Mouse (Mus musculus): ENCODE results near the gene Eps8l3. TPM values are rescaled to one million over a fixed set of nuclear protein-coding genes. Genes with fewer than 3 reads are reported as not detected.

Eps8l3 gene
- polyA plus RNA-seq, 1 experiment, result 0.04 TPM

DNA sequence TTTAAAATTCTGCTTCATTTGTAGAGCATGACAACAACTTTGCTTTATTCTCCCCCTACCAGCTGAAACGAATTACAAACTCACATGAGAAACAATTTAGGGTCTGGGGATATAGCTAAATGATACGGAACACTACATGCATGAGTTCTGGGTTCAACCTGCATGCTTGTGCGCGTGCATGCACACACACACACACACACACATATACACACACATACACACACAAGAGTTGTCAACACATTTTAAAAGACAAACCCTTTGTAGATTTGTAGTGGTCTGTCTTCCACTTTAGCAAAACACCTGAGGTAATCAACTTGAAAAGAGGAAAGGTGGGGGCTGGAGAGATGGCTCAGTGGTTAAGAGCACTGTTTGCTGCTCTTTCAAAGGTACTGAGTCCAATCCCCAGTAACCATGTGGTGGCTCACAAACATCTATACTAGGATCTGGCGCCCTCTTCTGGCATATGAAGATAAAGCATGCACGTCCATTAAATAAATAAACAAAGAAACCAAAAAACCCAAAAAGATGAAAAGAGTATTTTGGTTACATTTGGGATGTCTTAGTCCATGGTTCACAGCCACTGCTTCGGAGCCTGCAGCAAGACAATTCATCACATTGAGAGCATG lies 40.9 kb downstream of the Eps8l3 start:
- DNase-seq (ENCODE audit: low read depth in 1 of 2, low spot score in 2 of 2), result peak in 1 of 2 experiments; percentile 8
- Histone ChIP-seq H3K4me1 (ENCODE audit: control insufficient read depth, insufficient read depth, insufficient read length) (no peaks in the 10 kb centered on the region), H3K27ac (ENCODE audit: insufficient read depth, low read length) (no peak overlapping the region), H3K4me3 (ENCODE audit: extremely low read depth, insufficient read depth, insufficient read length) (no peak overlapping the region), H3K36me3 (ENCODE audit: control insufficient read depth, insufficient read depth, low read length) (no peaks in the 10 kb centered on the region), H3K27me3 (ENCODE audit: control insufficient read depth, insufficient read depth, low read length) (no peaks in the 10 kb centered on the region)
- WGBS, result 61% methylated on average over 7 of the region's 7 CpGs
- TF ChIP-seq CTCF (IDR thresholded peaks at IDR 0.05; ENCODE audit: extremely low read depth, insufficient read depth, insufficient read length, insufficient replicate concordance) (no peak), POLR2A (IDR thresholded peaks at IDR 0.05; ENCODE audit: low read depth, low read length) (no peak)

DNA sequence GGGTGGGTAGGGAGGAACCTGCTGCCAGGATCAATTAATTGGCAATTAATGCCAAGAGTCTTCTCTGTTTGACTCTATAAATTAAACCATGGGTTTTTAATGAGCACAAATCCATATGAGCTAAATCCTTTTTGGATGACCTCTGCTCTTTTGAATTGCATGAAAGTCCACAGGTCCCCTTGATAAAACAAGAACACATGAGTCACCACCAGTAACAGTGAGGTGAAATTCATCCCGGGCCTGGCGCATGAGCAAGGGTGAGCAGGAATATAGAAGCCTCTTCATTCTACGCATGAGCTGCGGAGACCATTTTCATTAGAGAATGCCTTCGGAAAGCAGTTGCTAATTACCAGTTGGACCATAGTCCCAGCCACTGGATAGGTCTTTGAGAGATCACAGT lies 43.3 kb downstream of the Eps8l3 start:
- H3K4me3 ChIP-seq (ENCODE audit: extremely low read depth, insufficient read depth, insufficient read length), result no peak overlapping the region
- 98% methylated on average over 5 of the region's 5 CpGs for WGBS
- no peak for DNase-seq (ENCODE audit: low read depth in 1 of 2, low spot score in 2 of 2)
- no peaks in the 10 kb centered on the region for H3K4me1 ChIP-seq (ENCODE audit: control insufficient read depth, insufficient read depth, insufficient read length)
- H3K27me3 ChIP-seq (ENCODE audit: control insufficient read depth, insufficient read depth, low read length), result no peaks in the 10 kb centered on the region
- no peak overlapping the region for H3K27ac ChIP-seq (ENCODE audit: insufficient read depth, low read length)
- H3K36me3 ChIP-seq (ENCODE audit: control insufficient read depth, insufficient read depth, low read length), result no peaks in the 10 kb centered on the region
- TF ChIP-seq CTCF (IDR thresholded peaks at IDR 0.05; ENCODE audit: extremely low read depth, insufficient read depth, insufficient read length, insufficient replicate concordance) (no peak), POLR2A (IDR thresholded peaks at IDR 0.05; ENCODE audit: low read depth, low read length) (no peak)

DNA sequence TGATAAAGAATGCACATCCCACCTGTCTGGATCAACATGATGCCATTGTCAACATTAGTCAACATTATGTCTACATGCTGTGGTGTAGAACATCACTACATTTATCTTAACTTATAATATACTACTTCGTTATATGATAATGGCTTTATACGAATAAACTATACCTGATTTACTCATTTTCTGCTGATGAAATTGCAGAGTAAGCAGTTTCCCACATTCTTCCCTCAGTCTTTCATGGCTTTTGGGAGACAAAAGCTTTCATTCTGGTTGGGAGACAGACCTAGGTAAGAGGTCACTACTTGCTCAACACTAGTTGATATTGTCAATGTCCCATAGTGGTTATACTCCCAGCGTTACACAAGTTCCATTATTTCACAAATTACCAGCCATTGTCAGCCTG lies 48.3 kb downstream of the Eps8l3 start:
- Histone ChIP-seq H3K27me3 (ENCODE audit: control insufficient read depth, insufficient read depth, low read length) (no peaks in the 10 kb centered on the region), H3K4me3 (ENCODE audit: extremely low read depth, insufficient read depth, insufficient read length) (no peak overlapping the region), H3K27ac (ENCODE audit: insufficient read depth, low read length) (no peak overlapping the region), H3K4me1 (ENCODE audit: control insufficient read depth, insufficient read depth, insufficient read length) (no peaks in the 10 kb centered on the region), H3K36me3 (ENCODE audit: control insufficient read depth, insufficient read depth, low read length) (no peaks in the 10 kb centered on the region)
- DNase-seq (ENCODE audit: low read depth in 1 of 2, low spot score in 2 of 2), result no peak
- TF ChIP-seq POLR2A (IDR thresholded peaks at IDR 0.05; ENCODE audit: low read depth, low read length) (no peak), CTCF (IDR thresholded peaks at IDR 0.05; ENCODE audit: extremely low read depth, insufficient read depth, insufficient read length, insufficient replicate concordance) (no peak)
- 94% methylated on average over 3 of the region's 3 CpGs for WGBS

DNA sequence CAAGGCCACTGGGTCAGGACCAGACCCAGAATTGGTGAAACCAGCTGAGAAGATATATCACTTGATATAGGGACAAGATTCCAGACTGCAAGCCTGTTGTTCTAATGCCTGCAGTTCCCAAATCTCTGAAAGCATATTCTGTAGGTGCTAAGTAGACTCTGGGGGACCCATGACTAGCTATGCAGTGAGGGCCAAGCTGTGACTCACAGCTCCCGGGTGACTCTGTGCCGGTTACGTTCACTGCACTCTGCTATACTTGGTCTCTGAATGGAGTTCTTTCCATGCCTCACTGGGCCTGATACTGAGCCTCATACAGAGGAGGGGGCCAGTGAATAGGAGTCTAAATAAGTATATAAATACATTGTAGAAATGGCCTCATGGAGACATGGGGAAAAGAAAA lies 50.8 kb downstream of the Eps8l3 start:
- 86% methylated on average over 3 of the region's 3 CpGs for WGBS
- Histone ChIP-seq H3K4me3 (ENCODE audit: extremely low read depth, insufficient read depth, insufficient read length) (no peak overlapping the region), H3K4me1 (ENCODE audit: control insufficient read depth, insufficient read depth, insufficient read length) (peaks cover 2% of the 10 kb centered on the region; the same call in 1 of the 2 replicates), H3K27ac (ENCODE audit: insufficient read depth, low read length) (no peak overlapping the region), H3K27me3 (ENCODE audit: control insufficient read depth, insufficient read depth, low read length) (no peaks in the 10 kb centered on the region), H3K36me3 (ENCODE audit: control insufficient read depth, insufficient read depth, low read length) (no peaks in the 10 kb centered on the region)
- DNase-seq (ENCODE audit: low read depth in 1 of 2, low spot score in 2 of 2), result no peak
- TF ChIP-seq CTCF (IDR thresholded peaks at IDR 0.05; ENCODE audit: extremely low read depth, insufficient read depth, insufficient read length, insufficient replicate concordance) (no peak), POLR2A (IDR thresholded peaks at IDR 0.05; ENCODE audit: low read depth, low read length) (no peak)

DNA sequence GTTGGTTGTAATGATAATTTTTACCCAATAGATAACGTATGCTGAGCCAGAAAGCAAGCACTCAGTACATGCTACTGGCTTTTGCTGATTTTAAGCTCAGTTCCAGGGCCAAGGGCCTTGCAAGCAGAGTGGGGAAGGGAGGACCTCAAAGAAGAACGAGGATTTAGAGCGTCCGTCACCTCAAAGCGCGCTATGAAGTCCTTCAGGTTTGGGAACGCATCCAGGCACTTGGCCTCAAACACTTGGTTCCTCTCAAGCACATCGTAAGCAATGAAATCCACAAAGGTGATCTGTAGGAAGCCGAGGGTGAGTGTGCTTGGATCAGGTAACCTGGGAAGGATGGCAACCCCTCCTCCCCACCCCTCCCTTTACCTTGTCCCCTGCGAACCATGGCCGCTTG lies 51.7 kb downstream of the Eps8l3 start:
- WGBS, result 94% methylated on average over 11 of the region's 11 CpGs
- DNase-seq (ENCODE audit: low read depth in 1 of 2, low spot score in 2 of 2), result no peak
- Histone ChIP-seq H3K4me1 (ENCODE audit: control insufficient read depth, insufficient read depth, insufficient read length) (peaks cover 2% of the 10 kb centered on the region; the same call in 1 of the 2 replicates), H3K27me3 (ENCODE audit: control insufficient read depth, insufficient read depth, low read length) (no peaks in the 10 kb centered on the region), H3K4me3 (ENCODE audit: extremely low read depth, insufficient read depth, insufficient read length) (no peak overlapping the region), H3K36me3 (ENCODE audit: control insufficient read depth, insufficient read depth, low read length) (no peaks in the 10 kb centered on the region), H3K27ac (ENCODE audit: insufficient read depth, low read length) (no peak overlapping the region)
- TF ChIP-seq CTCF (IDR thresholded peaks at IDR 0.05; ENCODE audit: extremely low read depth, insufficient read depth, insufficient read length, insufficient replicate concordance) (no peak), POLR2A (IDR thresholded peaks at IDR 0.05; ENCODE audit: low read depth, low read length) (no peak)

DNA sequence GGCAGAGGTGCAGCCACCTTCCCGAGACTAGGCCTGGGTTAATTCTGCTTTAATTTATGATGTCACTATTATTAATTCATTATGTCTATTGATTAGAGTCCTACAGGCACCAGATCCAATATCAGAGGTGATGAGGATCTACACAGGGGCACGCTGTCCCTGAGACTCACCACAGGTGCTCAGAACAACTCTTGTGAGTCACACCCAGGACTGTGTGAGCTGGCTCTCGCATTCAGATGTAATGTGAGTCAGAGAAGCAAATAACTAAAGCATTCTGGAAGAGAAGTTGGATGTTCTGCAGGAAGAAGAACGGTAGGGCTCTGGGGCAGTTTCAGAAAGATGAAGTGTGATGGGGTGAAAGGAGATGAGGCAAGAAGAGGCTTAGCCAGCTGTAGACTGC lies 52.2 kb downstream of the Eps8l3 start:
- WGBS, result 85% methylated on average over 4 of the region's 4 CpGs
- H3K4me3 ChIP-seq (ENCODE audit: extremely low read depth, insufficient read depth, insufficient read length), result no peak overlapping the region
- DNase-seq (ENCODE audit: low read depth in 1 of 2, low spot score in 2 of 2), result no peak
- no peaks in the 10 kb centered on the region for H3K36me3 ChIP-seq (ENCODE audit: control insufficient read depth, insufficient read depth, low read length)
- H3K27me3 ChIP-seq (ENCODE audit: control insufficient read depth, insufficient read depth, low read length), result no peaks in the 10 kb centered on the region
- peaks cover 2% of the 10 kb centered on the region; the same call in 1 of the 2 replicates for H3K4me1 ChIP-seq (ENCODE audit: control insufficient read depth, insufficient read depth, insufficient read length)
- no peak overlapping the region for H3K27ac ChIP-seq (ENCODE audit: insufficient read depth, low read length)
- TF ChIP-seq POLR2A (IDR thresholded peaks at IDR 0.05; ENCODE audit: low read depth, low read length) (no peak), CTCF (IDR thresholded peaks at IDR 0.05; ENCODE audit: extremely low read depth, insufficient read depth, insufficient read length, insufficient replicate concordance) (no peak)

DNA sequence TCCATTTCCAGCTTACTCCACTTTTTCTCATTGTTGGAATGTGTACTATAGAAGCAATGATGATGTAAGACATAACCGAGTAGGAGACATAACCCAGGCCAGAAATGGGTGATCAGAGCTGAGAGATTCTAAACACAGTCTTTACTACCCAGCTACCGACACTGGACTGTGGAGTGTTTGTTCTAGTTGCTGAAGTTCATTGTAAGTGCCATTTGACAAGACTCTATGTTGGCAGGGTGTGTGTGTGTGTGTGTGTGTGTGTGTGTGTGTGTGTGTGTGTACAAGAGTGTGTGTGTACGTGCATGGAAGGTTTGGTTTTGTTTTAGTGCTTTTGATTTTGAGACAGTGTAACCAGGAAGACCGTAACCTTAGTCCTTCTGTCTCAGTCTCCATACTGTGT lies 52.7 kb downstream of the Eps8l3 start:
- Histone ChIP-seq H3K4me1 (ENCODE audit: control insufficient read depth, insufficient read depth, insufficient read length) (peaks cover 2% of the 10 kb centered on the region; the same call in 1 of the 2 replicates), H3K27me3 (ENCODE audit: control insufficient read depth, insufficient read depth, low read length) (no peaks in the 10 kb centered on the region), H3K4me3 (ENCODE audit: extremely low read depth, insufficient read depth, insufficient read length) (no peak overlapping the region), H3K36me3 (ENCODE audit: control insufficient read depth, insufficient read depth, low read length) (no peaks in the 10 kb centered on the region), H3K27ac (ENCODE audit: insufficient read depth, low read length) (no peak overlapping the region)
- TF ChIP-seq CTCF (IDR thresholded peaks at IDR 0.05; ENCODE audit: extremely low read depth, insufficient read depth, insufficient read length, insufficient replicate concordance), result no peak
- no peak for TF ChIP-seq POLR2A (IDR thresholded peaks at IDR 0.05; ENCODE audit: low read depth, low read length)
- WGBS, result 91% methylated on average over 4 of the region's 4 CpGs
- no peak for DNase-seq (ENCODE audit: low read depth in 1 of 2, low spot score in 2 of 2)

Measured in spleen, adult 2 months (tissue).